Mouse (Mus musculus) forebrain, postnatal 0 days (tissue): Measurements from ENCODE around the gene Lrrc38. TPM values are rescaled to one million over a fixed set of nuclear protein-coding genes. Genes with fewer than 3 reads are reported as not detected.

Source experiments
- ATAC-seq: fragments of 200-750 bp; cut with Nextera tagmentation; 2 replicates; pipeline ENCODE4 v1.8.0; 2017; ENCODE audit warnings: mild to moderate bottlenecking, moderate library complexity
- DNase-seq: peaks from one replicate; pipeline ENCODE4 v3.0.0-alpha.2; 2015
- H3K27ac ChIP-seq: fragments of 300-500 bp; sonication (generic); 2 replicates; pipeline ENCODE4 v1.5.1; 2014; ENCODE audit warnings: low read depth, mild to moderate bottlenecking, antibody characterized with exemption, low read length, moderate library complexity, mixed read lengths
- H3K27me3 ChIP-seq: fragments of 300-500 bp; sonication (generic); 2 replicates; pipeline ENCODE4 v1.6.1; 2014; ENCODE audit warnings: mild to moderate bottlenecking, low read length, mixed read lengths; ENCODE audit not compliant: insufficient read depth
- H3K36me3 ChIP-seq: fragments of 300-500 bp; sonication (generic); 2 replicates; pipeline ENCODE4 v1.6.1; 2014; ENCODE audit warnings: mild to moderate bottlenecking, moderate library complexity; ENCODE audit not compliant: insufficient read depth
- H3K4me1 ChIP-seq: fragments of 300-500 bp; sonication (generic); 2 replicates; pipeline ENCODE4 v1.6.1; 2014; ENCODE audit warnings: antibody characterized with exemption; ENCODE audit not compliant: insufficient read depth
- H3K4me2 ChIP-seq: fragments of 300-500 bp; sonication (generic); 2 replicates; pipeline ENCODE4 v1.6.1; 2014; ENCODE audit warnings: low read depth, mild to moderate bottlenecking, moderate library complexity
- H3K4me3 ChIP-seq: fragments of 300-500 bp; sonication (generic); 2 replicates; pipeline ENCODE4 v1.5.1; 2014; ENCODE audit warnings: low read depth, low read length, mixed read lengths
- H3K9ac ChIP-seq: fragments of 300-500 bp; sonication (generic); 2 replicates; pipeline ENCODE4 v1.6.1; 2014; ENCODE audit warnings: mild to moderate bottlenecking
- H3K9me3 ChIP-seq: fragments of 300-500 bp; sonication (generic); 2 replicates; pipeline ENCODE4 v1.6.1; 2016; ENCODE audit warnings: low read length
- CTCF ChIP-seq: sonication (generic); IDR thresholded peaks from 2 replicates; pipeline ENCODE4 v1.5.1; 2016; ENCODE audit warnings: antibody characterized with exemption, control low read depth, low read depth
- WGBS: fragments of 180-500 bp; shearing (Covaris S2); extraction: QIAGEN DNeasy Blood & Tissue Kit; methylation state at CpG from one replicate; pipeline ENCODE4 v1.1.7; 2014; 5-methylcytosine and 5-hydroxymethylcytosine counted together
- polyA plus RNA-seq: library from polyadenylated mRNA; unstranded; fragments of >200 nt; fragmentation: Nextera tagmentation; extraction: Ambion mirVana; gene quantifications from 2 replicates; pipeline ENCODE4 v1.2.1, GENCODE M21; 2015
- total RNA-seq: library from RNA; depleted of rRNA; stranded (reverse); fragments of >200 nt; gene quantifications from 2 replicates; pipeline ENCODE4 v1.2.3, GENCODE M21; 2014

The Lrrc38 gene
- total and polyA plus RNA-seq, 2 experiments from 2014 or later, result 0.29 to 0.35 TPM

DNA sequence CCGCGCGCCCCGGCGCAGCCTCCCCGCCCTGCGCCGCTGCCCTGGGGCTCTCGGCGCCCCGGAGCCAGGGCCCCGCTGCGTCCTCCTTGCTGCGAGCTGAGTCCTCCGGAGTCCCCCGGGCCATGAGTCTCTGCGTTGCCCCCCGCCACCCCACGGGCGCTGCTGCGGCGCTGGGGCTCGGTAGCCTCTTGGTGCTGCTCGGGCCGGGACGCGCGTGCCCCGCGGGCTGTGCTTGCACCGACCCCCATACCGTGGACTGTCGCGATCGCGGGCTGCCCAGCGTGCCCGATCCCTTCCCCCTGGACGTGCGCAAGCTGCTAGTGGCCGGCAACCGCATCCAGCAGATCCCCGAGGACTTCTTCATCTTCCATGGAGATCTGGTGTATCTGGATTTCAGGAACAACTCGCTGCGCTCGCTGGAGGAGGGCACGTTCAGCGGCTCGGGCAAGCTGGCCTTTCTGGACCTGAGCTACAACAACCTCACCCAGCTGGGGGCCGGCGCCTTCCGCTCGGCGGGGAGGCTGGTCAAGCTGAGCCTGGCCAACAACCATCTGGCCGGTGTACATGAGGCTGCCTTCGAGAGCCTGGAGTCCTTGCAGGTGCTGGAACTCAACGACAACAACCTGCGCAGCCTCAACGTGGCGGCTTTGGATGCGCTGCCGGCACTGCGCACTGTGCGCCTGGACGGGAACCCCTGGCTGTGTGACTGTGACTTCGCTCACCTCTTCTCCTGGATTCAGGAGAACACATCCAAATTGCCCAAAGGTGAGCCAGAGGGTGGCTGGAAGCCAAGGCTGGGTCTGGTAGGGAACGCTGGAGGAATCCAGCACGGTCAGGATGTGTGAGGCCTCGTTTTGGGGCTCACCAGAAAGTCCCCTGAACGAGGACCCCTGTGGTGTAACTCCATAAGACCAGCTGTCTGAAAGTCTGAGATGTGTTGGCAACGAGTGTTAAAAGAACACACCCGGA is 774 bp downstream of the Lrrc38 start:
- Histone ChIP-seq H3K4me2 (peak overlapping the region; percentile 94), H3K9ac (peak overlapping the region; percentile 51), H3K36me3 (no peaks in the 10 kb centered on the region), H3K4me3 (peak overlapping the region; percentile 43), H3K27ac (no peak overlapping the region), H3K27me3 (peaks cover 33% of the 10 kb centered on the region), H3K9me3 (no peaks in the 10 kb centered on the region), H3K4me1 (peaks cover 7% of the 10 kb centered on the region; the same call in 1 of the 2 replicates)
- 4% methylated on average over 72 of the region's 72 CpGs for WGBS
- DNase-seq (peak; percentile 7), ATAC-seq (peak; percentile 45)
- no peak for TF ChIP-seq CTCF

DNA sequence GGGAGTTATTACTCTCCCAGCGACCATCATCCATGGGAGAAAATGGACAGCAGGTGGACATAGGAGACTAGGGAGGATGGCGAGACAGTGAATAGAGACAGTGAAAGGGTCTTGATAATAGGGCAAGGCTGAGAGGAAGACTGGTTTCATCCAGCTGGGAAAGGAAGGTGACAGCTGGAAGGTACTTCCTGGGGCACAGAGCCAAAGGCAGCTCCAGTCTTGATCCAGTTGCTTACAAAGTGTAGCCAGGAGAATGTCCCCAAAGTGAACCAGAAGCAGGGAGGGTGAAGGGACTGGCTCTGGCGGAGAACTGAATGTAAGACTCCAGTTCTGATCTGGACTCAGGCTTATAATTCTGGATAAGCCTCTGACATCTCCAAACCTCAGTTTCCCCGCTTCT is 2.7 kb downstream of the Lrrc38 start:
- Histone ChIP-seq H3K27me3 (peaks cover 33% of the 10 kb centered on the region), H3K9me3 (no peaks in the 10 kb centered on the region), H3K36me3 (no peaks in the 10 kb centered on the region), H3K27ac (no peak overlapping the region), H3K4me1 (peaks cover 7% of the 10 kb centered on the region; the same call in 1 of the 2 replicates), H3K4me3 (no peak overlapping the region), H3K4me2 (no peak overlapping the region), H3K9ac (no peak overlapping the region)
- DNase-seq (no peak), ATAC-seq (no peak)
- TF ChIP-seq CTCF, result no peak
- 73% methylated on average over 4 of the region's 4 CpGs for WGBS

DNA sequence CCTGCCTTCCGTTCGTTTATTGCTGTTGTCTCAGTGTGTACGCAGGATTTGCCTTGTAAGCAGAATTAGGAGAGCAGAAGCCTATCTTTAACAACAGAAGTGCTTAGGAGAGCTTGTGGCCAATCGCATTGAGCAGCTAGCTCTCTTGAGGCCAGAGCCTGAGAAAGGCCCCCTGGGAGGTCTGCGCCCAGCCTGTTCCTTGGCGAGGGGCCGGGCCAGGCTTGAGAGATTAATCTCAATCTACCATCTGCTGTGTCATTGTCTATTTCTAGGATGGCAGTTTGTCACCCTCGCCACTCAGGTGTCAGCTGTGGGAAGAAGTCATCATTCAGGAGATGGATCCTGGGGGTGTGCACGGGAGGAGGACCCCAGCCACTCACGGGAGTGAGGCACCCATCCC is 12.0 kb downstream of the Lrrc38 start:
- Histone ChIP-seq H3K4me1 (no peaks in the 10 kb centered on the region), H3K4me2 (no peak overlapping the region), H3K9me3 (0 out of 2 replicates have a peak, but pooled peaks cover 3% of the 10 kb centered on the region), H3K27me3 (no peaks in the 10 kb centered on the region), H3K27ac (no peak overlapping the region), H3K36me3 (no peaks in the 10 kb centered on the region), H3K9ac (no peak overlapping the region), H3K4me3 (no peak overlapping the region)
- no peak for TF ChIP-seq CTCF
- 72% methylated on average over 10 of the region's 10 CpGs for WGBS
- DNase-seq (no peak), ATAC-seq (no peak)

DNA sequence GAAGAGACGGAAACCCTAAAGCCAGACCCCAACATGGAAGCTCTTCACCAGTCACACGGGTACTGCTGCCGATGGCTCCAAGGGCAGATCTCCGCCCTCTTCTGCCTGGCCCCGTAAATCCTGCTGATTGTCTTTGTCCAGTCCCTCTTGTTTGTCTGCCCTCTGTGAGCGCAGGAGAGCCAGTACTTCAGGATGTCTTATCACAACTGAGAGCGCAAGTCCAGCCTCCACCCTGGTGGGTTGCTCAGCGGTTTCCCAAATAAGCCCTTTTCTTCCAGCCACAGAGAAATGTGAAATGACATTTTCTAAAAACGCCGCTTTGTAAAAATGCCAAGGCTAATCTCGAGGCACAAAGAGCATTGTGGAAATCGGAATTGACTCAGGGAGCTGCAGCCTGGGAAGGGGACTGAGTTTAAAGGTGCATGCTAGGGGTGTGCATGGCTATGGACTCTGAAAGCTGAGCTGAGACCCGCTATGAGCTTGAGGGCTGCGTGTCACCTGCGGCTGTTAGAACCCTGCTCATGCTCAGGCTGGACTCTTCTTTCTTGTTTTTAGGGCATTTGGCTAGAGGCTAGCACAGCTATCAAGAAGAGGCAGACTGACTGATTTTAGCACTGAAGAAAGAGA is 17.0 kb downstream of the Lrrc38 start:
- no peak overlapping the region for H3K27ac ChIP-seq
- no peak overlapping the region for H3K9ac ChIP-seq
- no peak for TF ChIP-seq CTCF
- H3K27me3 ChIP-seq, result no peaks in the 10 kb centered on the region
- H3K4me2 ChIP-seq, result no peak overlapping the region
- no peaks in the 10 kb centered on the region for H3K36me3 ChIP-seq
- no peak overlapping the region for H3K4me3 ChIP-seq
- DNase-seq (peak; percentile 16), ATAC-seq (no peak; the same call in 1 of the 2 replicates)
- H3K4me1 ChIP-seq, result 0 out of 2 replicates have a peak, but pooled peaks cover 2% of the 10 kb centered on the region
- 0 out of 2 replicates have a peak, but pooled peaks cover 3% of the 10 kb centered on the region for H3K9me3 ChIP-seq
- 27% methylated on average over 15 of the region's 15 CpGs for WGBS

DNA sequence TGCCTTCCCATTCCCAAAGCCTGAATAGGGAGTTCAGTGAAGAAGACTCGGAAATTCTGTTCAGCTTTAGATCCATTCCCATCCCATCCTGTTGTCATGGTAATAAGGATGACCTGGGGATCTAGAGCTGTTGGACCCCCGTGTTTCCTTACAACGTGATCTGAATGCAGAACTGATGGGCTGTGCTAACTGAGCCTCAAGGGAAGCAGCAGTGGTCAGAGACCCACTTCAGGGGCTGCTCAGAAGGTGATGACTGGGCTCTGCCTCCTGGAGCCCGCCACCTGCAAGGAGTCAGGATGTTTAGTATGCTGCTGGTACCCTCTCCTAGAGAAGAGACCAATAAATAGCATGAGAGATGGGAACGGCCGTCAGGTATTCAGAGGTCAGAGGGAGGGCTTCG is 29.9 kb downstream of the Lrrc38 start:
- DNase-seq (no peak), ATAC-seq (peak; percentile 42)
- no peaks in the 10 kb centered on the region for H3K27me3 ChIP-seq
- no peaks in the 10 kb centered on the region for H3K4me1 ChIP-seq
- no peak overlapping the region for H3K4me3 ChIP-seq
- no peak overlapping the region for H3K9ac ChIP-seq
- no peaks in the 10 kb centered on the region for H3K36me3 ChIP-seq
- H3K4me2 ChIP-seq, result no peak overlapping the region
- no peak for TF ChIP-seq CTCF
- WGBS, result 32% methylated on average over 7 of the region's 7 CpGs
- H3K27ac ChIP-seq, result no peak overlapping the region
- H3K9me3 ChIP-seq, result no peaks in the 10 kb centered on the region

DNA sequence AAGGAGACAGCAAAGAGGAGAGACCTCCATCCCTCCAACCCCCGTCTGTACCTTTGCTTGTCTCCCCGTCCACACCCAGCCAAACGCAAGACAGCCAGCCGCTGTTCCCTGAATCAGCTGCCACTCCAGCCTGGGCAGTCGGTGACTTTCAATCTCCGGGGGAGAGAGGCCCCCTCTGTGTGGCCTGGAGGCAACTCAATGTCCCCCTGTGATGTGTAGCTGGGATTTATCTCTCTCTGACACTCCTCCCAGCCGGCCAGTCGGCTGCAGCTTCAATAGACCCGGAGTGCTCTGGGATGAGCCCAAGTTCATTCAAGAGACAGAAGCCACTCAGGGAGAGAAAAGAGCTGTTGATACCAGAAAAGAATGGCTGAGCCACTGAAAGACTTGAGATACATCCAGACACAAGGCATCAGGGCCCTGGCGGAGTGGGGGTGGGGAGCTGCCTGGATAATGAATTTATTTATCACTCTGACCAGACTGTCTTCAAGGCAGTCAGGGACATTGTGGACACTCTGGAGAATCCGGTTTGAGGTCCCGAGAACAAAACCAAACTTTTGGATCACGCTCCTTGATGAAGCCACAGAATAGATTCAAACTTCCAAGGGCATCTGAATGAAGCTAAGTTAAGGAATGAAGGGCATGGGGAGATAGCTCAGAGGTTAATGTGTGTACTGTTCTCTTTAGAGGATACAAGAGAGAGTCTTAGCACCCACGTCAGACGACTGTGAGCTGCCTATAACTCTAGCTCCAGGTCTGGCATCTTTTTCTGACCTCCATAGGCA is 30.6 kb downstream of the Lrrc38 start:
- H3K36me3 ChIP-seq, result no peaks in the 10 kb centered on the region
- H3K4me3 ChIP-seq, result no peak overlapping the region
- H3K27ac ChIP-seq, result no peak overlapping the region
- no peak overlapping the region for H3K9ac ChIP-seq
- peak; percentile 66 for ATAC-seq
- no peaks in the 10 kb centered on the region for H3K4me1 ChIP-seq
- no peak overlapping the region for H3K4me2 ChIP-seq
- no peaks in the 10 kb centered on the region for H3K9me3 ChIP-seq
- WGBS, result 29% methylated on average over 15 of the region's 15 CpGs
- no peaks in the 10 kb centered on the region for H3K27me3 ChIP-seq
- TF ChIP-seq CTCF, result no peak
- no peak for DNase-seq
